Mouse (Mus musculus): ENCODE measurements at regions not wholly inside any gene's neighbourhood (a gene's known extent, or its start where the extent isn't known, plus 50 kb on each side); places are given as distances from the start of the nearest gene placed in this dataset.

DNA sequence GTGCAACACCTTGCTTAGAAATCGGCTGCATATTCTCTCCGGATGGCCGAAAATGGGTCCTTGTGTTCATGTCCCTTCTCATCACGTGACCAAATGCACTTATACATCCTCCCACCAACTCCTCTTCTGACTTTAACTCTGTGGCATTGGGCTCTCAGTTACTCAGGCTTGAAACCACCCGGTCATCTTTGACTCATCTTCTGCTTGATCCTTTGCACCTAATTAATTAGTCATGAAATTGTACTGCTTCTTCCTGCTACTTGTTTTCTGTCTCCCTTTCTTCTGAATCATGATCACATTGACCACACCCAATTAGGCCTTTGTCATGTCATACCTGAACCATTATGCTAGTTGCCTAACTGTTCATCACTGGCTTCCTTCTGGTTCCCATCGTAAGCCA, 208.4 kb upstream of the Fam241a start:
- Histone ChIP-seq H3K4me3 (replicated peaks; ENCODE audit: low read length) (no peak overlapping the region), H3K36me3 (ENCODE audit: control insufficient read depth, insufficient read depth, low read length) (no peaks in the 10 kb centered on the region), H3K27me3 (ENCODE audit: control insufficient read depth, insufficient read depth, low read length) (no peaks in the 10 kb centered on the region), H3K9ac (ENCODE audit: low read depth, low read length, severe bottlenecking) (no peak overlapping the region), H3K27ac (replicated peaks; ENCODE audit: low read depth, low read length) (no peak overlapping the region), H3K9me3 (ENCODE audit: control insufficient read depth, low read length) (no peaks in the 10 kb centered on the region), H3K4me1 (ENCODE audit: control insufficient read depth, insufficient read depth, low read length) (no peaks in the 10 kb centered on the region), H3K4me2 (replicated peaks; ENCODE audit: low read depth, low read length, severe bottlenecking) (no peak overlapping the region)
- 89% methylated on average over 6 of the region's 6 CpGs for WGBS
- TF ChIP-seq POLR2A (IDR thresholded peaks at IDR 0.05; ENCODE audit: borderline replicate concordance, extremely low read depth, insufficient read depth, insufficient read length) = no peak
- DNase-seq (ENCODE audit: low spot score) (no peak), ATAC-seq (ENCODE audit: low FRiP score, low read depth) (no peak)

- DNase-seq (ENCODE audit: low spot score) (no peak), ATAC-seq (ENCODE audit: low FRiP score, low read depth) (no peak)
- H3K4me3 ChIP-seq (replicated peaks; ENCODE audit: low read length) = no peak overlapping the region
- H3K4me2 ChIP-seq (replicated peaks; ENCODE audit: low read depth, low read length, severe bottlenecking) = no peak overlapping the region
- no peak overlapping the region for H3K9ac ChIP-seq (ENCODE audit: low read depth, low read length, severe bottlenecking)
- H3K36me3 ChIP-seq (ENCODE audit: control insufficient read depth, insufficient read depth, low read length) = no peaks in the 10 kb centered on the region
- no peaks in the 10 kb centered on the region for H3K4me1 ChIP-seq (ENCODE audit: control insufficient read depth, insufficient read depth, low read length)
- H3K9me3 ChIP-seq (ENCODE audit: control insufficient read depth, low read length) = no peaks in the 10 kb centered on the region
- H3K27ac ChIP-seq (replicated peaks; ENCODE audit: low read depth, low read length) = no peak overlapping the region
- no peaks in the 10 kb centered on the region for H3K27me3 ChIP-seq (ENCODE audit: control insufficient read depth, insufficient read depth, low read length)
- TF ChIP-seq POLR2A (IDR thresholded peaks at IDR 0.05; ENCODE audit: borderline replicate concordance, extremely low read depth, insufficient read depth, insufficient read length) = no peak
Measured at GRCm38 (mm10) chr3:128093046-128093445, 196.9 kb upstream of the Fam241a start.

- H3K27ac ChIP-seq (replicated peaks; ENCODE audit: low read depth, low read length) = no peak overlapping the region
- H3K27me3 ChIP-seq (ENCODE audit: control insufficient read depth, insufficient read depth, low read length) = no peaks in the 10 kb centered on the region
- H3K4me3 ChIP-seq (replicated peaks; ENCODE audit: low read length) = no peak overlapping the region
- H3K36me3 ChIP-seq (ENCODE audit: control insufficient read depth, insufficient read depth, low read length) = no peaks in the 10 kb centered on the region
- ATAC-seq (ENCODE audit: low FRiP score, low read depth) (peak; percentile 74; the same call in 1 of the 2 replicates), DNase-seq (ENCODE audit: low spot score) (peak; percentile 74)
- H3K4me1 ChIP-seq (ENCODE audit: control insufficient read depth, insufficient read depth, low read length) = no peaks in the 10 kb centered on the region
- no peak overlapping the region for H3K9ac ChIP-seq (ENCODE audit: low read depth, low read length, severe bottlenecking)
- no peak for TF ChIP-seq POLR2A (IDR thresholded peaks at IDR 0.05; ENCODE audit: borderline replicate concordance, extremely low read depth, insufficient read depth, insufficient read length)
- no peak overlapping the region for H3K4me2 ChIP-seq (replicated peaks; ENCODE audit: low read depth, low read length, severe bottlenecking)
- 39% methylated on average over 4 of the region's 4 CpGs for WGBS
- no peaks in the 10 kb centered on the region for H3K9me3 ChIP-seq (ENCODE audit: control insufficient read depth, low read length)
Measured at GRCm38 (mm10) chr3:128088207-128088606, 192.1 kb upstream of the Fam241a start.

GRCm38 (mm10) chr3:128087163-128087562, 191.0 kb upstream of the Fam241a start:
- Histone ChIP-seq H3K9me3 (ENCODE audit: control insufficient read depth, low read length) (no peaks in the 10 kb centered on the region), H3K9ac (ENCODE audit: low read depth, low read length, severe bottlenecking) (no peak overlapping the region), H3K4me2 (replicated peaks; ENCODE audit: low read depth, low read length, severe bottlenecking) (no peak overlapping the region), H3K4me1 (ENCODE audit: control insufficient read depth, insufficient read depth, low read length) (no peaks in the 10 kb centered on the region), H3K36me3 (ENCODE audit: control insufficient read depth, insufficient read depth, low read length) (no peaks in the 10 kb centered on the region), H3K4me3 (replicated peaks; ENCODE audit: low read length) (no peak overlapping the region), H3K27me3 (ENCODE audit: control insufficient read depth, insufficient read depth, low read length) (no peaks in the 10 kb centered on the region), H3K27ac (replicated peaks; ENCODE audit: low read depth, low read length) (no peak overlapping the region)
- DNase-seq (ENCODE audit: low spot score) (no peak), ATAC-seq (ENCODE audit: low FRiP score, low read depth) (no peak)
- no peak for TF ChIP-seq POLR2A (IDR thresholded peaks at IDR 0.05; ENCODE audit: borderline replicate concordance, extremely low read depth, insufficient read depth, insufficient read length)
- 72% methylated on average over 10 of the region's 10 CpGs for WGBS

GRCm38 (mm10) chr3:128082463-128082862, 186.3 kb upstream of the Fam241a start:
- H3K36me3 ChIP-seq (ENCODE audit: control insufficient read depth, insufficient read depth, low read length) = no peaks in the 10 kb centered on the region
- ATAC-seq (ENCODE audit: low FRiP score, low read depth) = no peak
- H3K27ac ChIP-seq (replicated peaks; ENCODE audit: low read depth, low read length) = no peak overlapping the region
- 82% methylated on average over 6 of the region's 6 CpGs for WGBS
- TF ChIP-seq POLR2A (IDR thresholded peaks at IDR 0.05; ENCODE audit: borderline replicate concordance, extremely low read depth, insufficient read depth, insufficient read length) = no peak
- H3K4me2 ChIP-seq (replicated peaks; ENCODE audit: low read depth, low read length, severe bottlenecking) = no peak overlapping the region
- no peaks in the 10 kb centered on the region for H3K4me1 ChIP-seq (ENCODE audit: control insufficient read depth, insufficient read depth, low read length)
- H3K9me3 ChIP-seq (ENCODE audit: control insufficient read depth, low read length) = no peaks in the 10 kb centered on the region
- H3K4me3 ChIP-seq (replicated peaks; ENCODE audit: low read length) = no peak overlapping the region
- no peaks in the 10 kb centered on the region for H3K27me3 ChIP-seq (ENCODE audit: control insufficient read depth, insufficient read depth, low read length)
- no peak for DNase-seq (ENCODE audit: low spot score)
- H3K9ac ChIP-seq (ENCODE audit: low read depth, low read length, severe bottlenecking) = no peak overlapping the region

GRCm38 (mm10) chr3:128081430-128081829, 185.3 kb upstream of the Fam241a start:
- Histone ChIP-seq H3K9ac (ENCODE audit: low read depth, low read length, severe bottlenecking) (no peak overlapping the region), H3K27ac (replicated peaks; ENCODE audit: low read depth, low read length) (no peak overlapping the region), H3K27me3 (ENCODE audit: control insufficient read depth, insufficient read depth, low read length) (no peaks in the 10 kb centered on the region), H3K4me2 (replicated peaks; ENCODE audit: low read depth, low read length, severe bottlenecking) (no peak overlapping the region), H3K9me3 (ENCODE audit: control insufficient read depth, low read length) (no peaks in the 10 kb centered on the region), H3K36me3 (ENCODE audit: control insufficient read depth, insufficient read depth, low read length) (no peaks in the 10 kb centered on the region), H3K4me3 (replicated peaks; ENCODE audit: low read length) (no peak overlapping the region), H3K4me1 (ENCODE audit: control insufficient read depth, insufficient read depth, low read length) (no peaks in the 10 kb centered on the region)
- no peak for DNase-seq (ENCODE audit: low spot score)
- 92% methylated on average over 1 of the region's 1 CpGs for WGBS
- TF ChIP-seq POLR2A (IDR thresholded peaks at IDR 0.05; ENCODE audit: borderline replicate concordance, extremely low read depth, insufficient read depth, insufficient read length) = no peak
- ATAC-seq (ENCODE audit: low FRiP score, low read depth) = no peak
